Mouse (Mus musculus): Measurements from ENCODE around the gene Cngb1.
A peak's percentile ranks its signal among the peaks of the same experiment; 100 is the strongest.
"Not testable (repeated sequence)": the region's sequence is repeated elsewhere in the genome, so short reads cannot be mapped to it uniquely, and the experiment has no call there.

The Cngb1 gene

DNA sequence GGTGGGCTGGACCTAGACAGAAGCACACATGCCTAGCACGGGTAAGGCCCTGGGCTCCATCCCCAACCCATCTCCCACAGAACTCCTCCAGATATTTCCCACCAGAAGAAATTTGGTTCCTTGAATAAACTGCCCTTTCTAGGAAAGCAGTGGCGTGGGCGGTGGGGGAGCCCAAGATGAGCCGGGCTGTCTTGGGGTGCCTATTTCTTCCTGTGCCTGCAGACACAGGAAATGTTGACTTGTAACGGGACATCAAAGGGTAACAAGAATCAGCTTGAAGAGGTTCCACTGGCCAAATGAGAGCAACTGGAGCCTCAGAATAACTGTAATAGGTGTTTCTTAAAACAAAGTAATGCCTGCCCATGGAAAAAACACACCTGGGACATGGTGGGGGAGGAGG lies 59.1 kb downstream of the Cngb1 start:
- DNase-seq (ENCODE audit: low read depth, low spot score) = no peak

- DNase-seq (ENCODE audit: low read depth, low spot score) = peak; percentile 24
Measured at GRCm38 (mm10) chr8:95245180-95245579, 61.2 kb downstream of the Cngb1 start.

- DNase-seq (ENCODE audit: low read depth, low spot score) = no peak
Measured at GRCm38 (mm10) chr8:95243853-95244252, 62.5 kb downstream of the Cngb1 start.

- DNase-seq (ENCODE audit: low read depth, low spot score) = peak; percentile 86
Measured at GRCm38 (mm10) chr8:95242826-95243571, 63.4 kb downstream of the Cngb1 start.

DNA sequence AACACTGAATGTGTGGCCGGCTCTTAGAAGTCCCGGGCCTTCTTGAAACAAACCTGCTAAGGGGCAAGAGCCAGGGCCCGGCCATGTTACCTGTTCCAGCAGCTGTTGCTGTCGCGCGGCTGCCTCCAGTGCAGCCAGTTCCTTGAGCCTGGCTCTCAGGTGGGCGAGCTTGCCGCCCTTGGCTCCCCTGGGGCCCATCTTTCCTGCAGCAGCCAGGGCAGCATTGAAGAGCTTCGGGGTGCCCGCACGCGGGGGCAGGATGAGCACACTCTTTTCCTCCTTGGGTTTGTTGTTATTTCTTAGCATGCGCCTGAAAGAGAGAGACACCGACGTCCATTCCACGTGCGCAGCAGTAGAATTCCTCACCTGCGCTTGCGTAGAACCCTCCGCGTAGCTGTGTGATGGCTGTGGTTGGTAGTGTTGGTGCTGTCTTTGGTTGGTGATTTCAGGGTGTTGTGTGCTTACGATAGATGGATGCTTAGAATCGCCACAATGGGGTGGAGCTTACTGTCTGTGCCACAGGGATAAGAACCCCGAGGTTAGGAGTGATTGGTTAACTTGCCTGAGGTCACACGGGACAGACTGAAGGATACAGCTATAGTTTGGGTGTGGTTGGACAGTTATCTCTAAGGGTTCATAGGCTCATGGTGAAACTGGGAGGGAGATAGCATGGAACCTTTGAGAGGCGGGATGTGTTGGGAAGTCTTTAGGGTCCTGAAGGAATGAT lies 64.1 kb downstream of the Cngb1 start:
- DNase-seq (ENCODE audit: low read depth, low spot score) = no peak

DNA sequence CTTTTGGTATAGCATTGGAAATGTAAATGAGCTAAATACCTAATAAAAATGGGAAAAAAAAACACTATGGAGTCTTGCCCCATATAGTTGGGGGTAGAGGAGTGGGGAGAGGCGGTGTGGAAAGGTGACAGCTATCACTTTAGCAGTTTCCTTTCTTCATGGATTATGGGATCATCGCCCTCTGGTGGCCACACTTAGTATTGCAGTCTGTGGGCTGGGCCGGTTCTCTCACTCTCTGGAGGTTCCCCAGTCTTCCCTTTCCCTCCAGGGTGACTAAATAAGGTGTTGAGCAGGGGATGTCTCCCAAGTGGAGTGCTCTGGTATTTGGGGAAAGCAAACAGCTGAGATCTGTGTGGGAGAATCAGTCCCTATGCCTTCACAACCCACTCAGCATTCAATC lies 70.7 kb downstream of the Cngb1 start:
- DNase-seq (ENCODE audit: low read depth, low spot score) = peak; percentile 66

DNA sequence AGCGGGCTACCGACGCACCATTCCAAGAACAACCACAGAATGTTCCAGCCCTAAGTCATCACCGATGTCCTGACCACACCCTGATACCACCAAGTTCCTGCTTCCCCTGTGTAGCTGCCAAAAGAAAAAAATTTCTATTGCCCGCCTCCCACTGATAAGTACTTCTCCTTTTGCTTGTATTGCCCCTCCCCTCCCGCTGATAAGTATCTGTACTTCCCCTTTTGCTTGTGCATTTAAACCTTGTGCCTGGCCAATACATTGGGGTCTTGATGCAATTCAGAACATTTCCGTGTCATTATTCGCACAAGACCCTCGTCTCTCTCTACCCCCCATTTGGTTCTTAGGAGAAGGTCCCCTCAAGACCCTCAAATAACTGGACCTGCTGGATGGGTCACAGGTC lies 76.3 kb downstream of the Cngb1 start:
- not testable (repeated sequence) for DNase-seq (ENCODE audit: low read depth, low spot score)

GRCm38 (mm10) chr8:95227151-95227468 lies 79.3 kb downstream of the Cngb1 start:
- no peak for DNase-seq (ENCODE audit: low read depth, low spot score)

GRCm38 (mm10) chr8:95226251-95227150 lies 79.9 kb downstream of the Cngb1 start:
- DNase-seq (ENCODE audit: low read depth, low spot score) = peak; percentile 22

DNA sequence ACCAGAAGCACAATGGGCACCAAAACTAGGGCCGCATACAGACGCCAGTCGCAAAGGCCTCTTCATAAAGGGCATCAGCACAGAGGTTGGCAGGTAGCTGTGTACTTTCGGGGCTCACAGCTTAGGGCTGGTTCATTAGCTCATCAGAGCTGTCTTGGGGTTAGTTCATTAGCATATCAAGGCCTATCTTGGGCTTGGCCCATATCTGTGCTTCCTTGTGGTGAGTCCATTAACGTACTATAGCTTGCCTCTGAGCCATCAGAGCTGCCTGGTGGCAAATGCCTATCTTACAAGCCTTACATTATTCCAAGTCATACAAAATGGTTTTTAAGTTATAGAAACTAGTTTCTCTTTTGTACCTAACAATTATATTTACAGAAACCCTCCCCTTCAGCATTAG lies 82.4 kb downstream of the Cngb1 start:
- DNase-seq (ENCODE audit: low read depth, low spot score) = no peak

DNA sequence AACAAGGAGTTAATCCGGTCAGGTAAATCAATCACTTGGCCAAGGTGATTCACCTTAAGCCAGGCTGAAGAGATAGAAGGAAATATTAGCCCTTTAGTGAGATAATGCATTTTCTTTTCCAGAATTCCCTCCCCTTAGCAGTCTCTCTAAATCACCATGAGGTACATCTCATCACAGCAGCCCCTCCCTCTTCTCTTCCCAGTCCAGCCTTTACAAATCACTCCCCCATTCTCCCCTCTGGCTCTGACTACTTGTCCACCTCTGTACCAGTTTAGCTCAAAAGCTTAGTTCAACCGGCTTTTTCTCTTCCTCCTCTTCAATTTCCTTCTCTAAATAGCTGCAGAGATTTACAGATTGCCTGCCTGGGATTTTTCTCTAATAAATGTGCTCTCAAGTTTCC lies 85.3 kb downstream of the Cngb1 start:
- DNase-seq (ENCODE audit: low read depth, low spot score) = no peak

- DNase-seq (ENCODE audit: low read depth, low spot score) = no peak
Measured at GRCm38 (mm10) chr8:95220571-95220998, 85.8 kb downstream of the Cngb1 start.

GRCm38 (mm10) chr8:95219623-95220022 lies 86.8 kb downstream of the Cngb1 start:
- no peak for DNase-seq (ENCODE audit: low read depth, low spot score)

DNA sequence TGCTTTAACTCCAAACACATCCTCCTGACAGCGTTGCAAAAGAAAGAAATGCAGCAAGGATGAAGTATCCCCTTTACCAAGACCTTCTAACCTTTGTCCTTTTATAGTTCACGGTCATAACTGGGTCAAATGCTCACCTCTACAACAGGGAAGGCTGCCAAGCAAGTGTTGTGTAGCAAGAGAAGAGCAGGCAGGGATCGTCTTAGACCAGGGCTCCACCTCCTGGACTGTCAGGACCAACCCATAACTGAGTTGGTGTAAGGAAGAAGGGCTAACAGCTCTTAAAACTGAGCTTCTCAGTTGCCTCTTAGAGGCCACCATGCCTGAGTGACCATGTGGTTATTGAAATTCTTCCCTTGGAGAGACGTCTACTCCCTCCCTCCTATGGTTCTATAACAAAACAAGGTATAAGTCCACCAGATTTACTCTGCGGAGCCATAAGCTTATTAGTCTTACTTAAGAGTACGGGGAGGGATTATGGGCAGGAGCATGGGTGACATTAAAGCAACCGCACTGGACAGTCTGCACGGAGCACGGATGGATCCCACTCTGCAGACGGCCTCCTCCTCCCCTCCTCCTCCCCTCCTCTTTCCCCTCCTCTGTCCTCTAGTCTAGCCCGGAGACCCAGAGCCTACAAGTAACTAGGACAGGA lies 90.5 kb downstream of the Cngb1 start:
- no peak for DNase-seq (ENCODE audit: low read depth, low spot score)

DNA sequence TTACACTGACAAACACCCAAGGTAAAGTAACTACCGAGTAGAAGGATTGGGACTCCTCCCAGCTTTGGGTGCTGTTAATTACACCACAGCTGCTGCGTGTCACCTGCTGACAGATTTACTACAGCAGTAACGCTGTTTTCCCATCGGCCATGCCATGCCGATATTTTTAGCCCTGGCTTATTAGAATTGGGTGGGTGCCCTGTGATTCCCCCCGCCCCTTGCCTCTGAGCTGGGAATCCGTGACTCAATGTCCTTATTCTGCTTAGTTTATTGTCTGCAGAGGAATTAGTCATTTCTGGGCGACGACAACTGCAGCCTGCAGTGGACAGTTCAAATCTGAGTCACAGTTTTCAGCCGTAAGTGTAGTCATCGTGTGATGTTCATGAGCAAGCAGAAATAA lies 96.5 kb downstream of the Cngb1 start:
- DNase-seq (ENCODE audit: low read depth, low spot score) = peak; percentile 65

DNA sequence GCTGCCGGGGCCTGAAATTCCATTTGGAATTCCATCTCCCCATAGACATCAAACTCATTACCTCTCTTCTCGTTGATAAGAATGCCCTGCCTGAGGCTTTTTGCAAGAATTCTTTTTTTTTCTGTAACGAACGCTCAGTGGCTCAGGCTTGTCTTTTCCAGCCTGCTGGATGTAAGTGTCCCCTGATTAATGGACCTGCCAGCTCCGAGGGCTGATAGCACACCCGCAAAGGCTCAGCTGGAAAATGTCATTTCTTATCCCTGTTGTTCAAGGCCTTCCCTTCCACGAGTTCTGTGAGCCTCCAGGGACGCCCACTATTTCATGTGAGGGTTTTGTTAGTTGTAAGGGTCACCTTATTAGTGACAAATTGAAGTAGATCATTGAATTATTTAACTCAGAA lies 100.4 kb downstream of the Cngb1 start:
- DNase-seq (ENCODE audit: low read depth, low spot score) = peak; percentile 61

GRCm38 (mm10) chr8:95204039-95204380 lies 102.4 kb downstream of the Cngb1 start:
- peak; percentile 85 for DNase-seq (ENCODE audit: low read depth, low spot score)

DNA sequence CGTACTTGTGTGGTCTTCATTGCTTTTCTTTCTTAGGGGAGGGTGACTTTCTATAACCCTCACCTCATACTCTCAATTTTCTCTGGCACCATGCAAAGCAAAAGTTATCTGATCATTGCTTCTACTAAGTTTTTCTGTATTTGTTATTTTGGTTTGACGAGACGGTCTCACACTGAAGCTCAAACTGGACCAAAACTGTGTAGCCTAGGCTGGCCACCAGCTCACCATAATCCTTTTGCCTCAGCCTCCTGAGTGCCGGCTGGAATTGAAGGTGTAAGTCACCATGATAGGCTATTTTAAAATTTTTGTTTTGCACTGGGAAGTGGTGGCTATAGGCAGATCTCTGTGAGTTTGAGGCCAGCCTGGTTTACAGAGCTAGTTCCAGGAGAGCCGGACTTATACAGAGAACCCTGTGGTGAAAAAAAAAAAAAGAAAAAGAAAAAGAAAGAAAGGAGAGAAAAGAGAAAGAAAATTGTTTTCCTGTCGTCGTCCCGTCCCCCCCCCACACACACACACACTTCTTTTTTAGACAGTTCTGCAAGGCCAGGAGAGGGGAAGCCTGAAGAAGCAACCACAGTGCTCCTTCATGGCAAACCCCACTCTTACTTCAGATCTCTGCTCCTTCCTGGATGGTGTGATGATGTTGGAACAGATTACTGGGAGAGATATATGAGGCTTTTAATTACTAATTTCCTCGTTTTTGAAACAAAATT lies 102.9 kb downstream of the Cngb1 start:
- no peak for DNase-seq (ENCODE audit: low read depth, low spot score)

GRCm38 (mm10) chr8:95202649-95203275 lies 103.6 kb downstream of the Cngb1 start, which contains the start of gene Kifc3:
Kifc3 (minus strand) TSS chr8:95202812.
- no peak for DNase-seq (ENCODE audit: low read depth, low spot score)

DNA sequence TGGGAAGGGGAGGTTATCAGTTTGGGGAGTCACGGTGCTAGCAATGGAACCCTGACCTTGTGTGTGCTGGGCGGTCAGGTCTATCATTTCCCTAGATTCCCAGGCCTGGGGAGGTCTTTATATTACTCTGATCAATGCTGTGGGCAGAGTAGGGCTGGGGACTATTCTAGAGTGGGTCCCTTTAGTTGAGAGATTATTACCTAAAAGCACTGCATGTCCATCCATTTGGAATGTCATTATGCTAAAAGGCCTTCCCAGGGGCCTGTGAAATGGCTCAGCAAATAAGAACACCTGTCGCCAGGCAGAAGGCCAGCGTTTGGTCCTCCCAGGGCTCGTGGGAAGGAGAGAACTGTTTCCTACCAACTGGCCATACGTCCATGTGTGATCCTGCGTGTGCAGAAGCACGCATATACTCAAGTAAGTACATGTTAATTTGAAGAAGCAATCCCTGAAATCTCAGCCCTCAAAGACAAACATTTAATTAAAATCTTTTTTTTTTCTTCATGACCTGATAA lies 104.3 kb downstream of the Cngb1 start:
- no peak for DNase-seq (ENCODE audit: low read depth, low spot score)

Data from mesoderm, embryonic 11.5 days (tissue).